In the genomic region with DNA sequence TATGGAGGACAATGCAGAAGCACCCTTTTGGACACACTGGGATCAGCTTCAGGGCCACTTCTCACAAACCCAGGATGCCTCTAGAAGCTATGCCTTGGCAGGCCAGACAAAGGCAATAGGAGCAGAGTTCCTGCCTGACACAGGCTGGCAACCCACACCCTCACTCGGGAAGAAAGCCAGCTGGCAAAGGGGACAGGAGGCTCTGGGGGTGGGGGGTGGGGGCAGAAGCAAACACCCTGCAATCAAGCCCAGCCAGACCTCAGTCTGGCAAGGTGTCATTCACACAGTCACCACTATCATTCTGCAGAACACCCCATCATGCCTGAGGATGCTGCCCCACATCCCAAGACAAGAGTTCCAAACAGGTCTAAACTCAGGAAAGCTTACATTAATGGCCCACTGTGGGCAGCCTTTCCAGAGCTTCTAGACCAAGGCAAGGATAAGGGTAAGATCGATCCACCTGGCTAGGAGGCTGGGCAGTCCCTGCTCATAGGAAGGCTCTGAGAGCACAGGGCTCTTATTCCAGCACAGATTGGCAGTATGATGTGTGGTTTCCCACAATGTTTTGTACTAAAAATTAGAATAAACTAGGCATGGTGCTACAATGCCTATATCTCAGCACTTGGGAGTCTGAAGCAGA, we compare ENCODE assay signal across 8 mouse cellular contexts.
DNase-seq lines count a peak whose midpoint lies in the region; ATAC-seq lines count a peak whose summit lies in the region.

No protein-coding gene starts in this region.

- peak; percentile 47 for DNase-seq in layer of hippocampus, adult 11-12 months (ENCODE audit: low spot score)
- no peak for DNase-seq in layer of hippocampus, adult 9-10 months (ENCODE audit: low spot score)
- DNase-seq in adrenal gland, postnatal 25 days, result peak; percentile 65
- peak; percentile 86 to 93 for DNase-seq in cerebellum, postnatal 25 days
- DNase-seq in midbrain, embryonic 14.5 days, result peak; percentile 53
- no peak for DNase-seq in embryo, embryonic 11 days

- H3K4me2 ChIP-seq in hindbrain, embryonic 13.5 days, result no peak overlapping the region
- H3K4me2 ChIP-seq in midbrain, embryonic 14.5 days (ENCODE audit: low read length), result no peak overlapping the region

- WGBS in hindbrain, embryonic 13.5 days, result 65% methylated on average over 2 of the region's 2 CpGs
- 69% methylated on average over 2 of the region's 2 CpGs for WGBS in midbrain, embryonic 14.5 days

- H3K4me3 ChIP-seq in hindbrain, embryonic 13.5 days, result no peak overlapping the region
- no peak overlapping the region for H3K4me3 ChIP-seq in midbrain, embryonic 14.5 days (replicated peaks; ENCODE audit: low read depth, low read length)

- H3K27ac ChIP-seq in hindbrain, embryonic 13.5 days, result peak overlapping the region; percentile 85
- H3K27ac ChIP-seq in midbrain, embryonic 14.5 days (replicated peaks; ENCODE audit: low read depth, low read length), result peak overlapping the region; percentile 38; the same call in 1 of the 2 replicates

- no peak for ATAC-seq in hindbrain, embryonic 13.5 days (ENCODE audit: low FRiP score)
- ATAC-seq in midbrain, embryonic 14.5 days (ENCODE audit: low FRiP score, low TSS enrichment), result no peak
- ATAC-seq in monocyte, adult 5-6 weeks (replicated peaks; ENCODE audit: insufficient number of reproducible peaks, low FRiP score, low TSS enrichment, poor library complexity, severe bottlenecking), result no peak

- H3K9ac ChIP-seq in hindbrain, embryonic 13.5 days, result no peak overlapping the region
- no peak overlapping the region for H3K9ac ChIP-seq in midbrain, embryonic 14.5 days (replicated peaks; ENCODE audit: low read length)

- H3K9me3 ChIP-seq in hindbrain, embryonic 13.5 days, result no peaks in the 10 kb centered on the region
- no peaks in the 10 kb centered on the region for H3K9me3 ChIP-seq in midbrain, embryonic 14.5 days (ENCODE audit: control insufficient read depth, low read length)

- no peaks in the 10 kb centered on the region for H3K36me3 ChIP-seq in hindbrain, embryonic 13.5 days
- no peaks in the 10 kb centered on the region for H3K36me3 ChIP-seq in midbrain, embryonic 14.5 days (ENCODE audit: control insufficient read depth, insufficient read depth, low read length)

- H3K4me1 ChIP-seq in hindbrain, embryonic 13.5 days (replicated peaks), result peaks cover 92% of the 10 kb centered on the region
- H3K4me1 ChIP-seq in midbrain, embryonic 14.5 days (ENCODE audit: control insufficient read depth, insufficient read depth, low read length), result peaks cover 23% of the 10 kb centered on the region

- H3K27me3 ChIP-seq in hindbrain, embryonic 13.5 days, result no peaks in the 10 kb centered on the region
- H3K27me3 ChIP-seq in midbrain, embryonic 14.5 days (ENCODE audit: control insufficient read depth, insufficient read depth, low read length), result no peaks in the 10 kb centered on the region

Comparison
In these comparisons a context has a peak if more than half of its experiments do, and no peak if none do; other contexts are left out.
1. DNase-seq: peak in layer of hippocampus, adult 11-12 months (single experiment), adrenal gland, postnatal 25 days (single experiment), cerebellum, postnatal 25 days (2 of 2) and midbrain, embryonic 14.5 days (single experiment); none in layer of hippocampus, adult 9-10 months (single experiment) and embryo, embryonic 11 days (single experiment).